Mouse (Mus musculus) cerebellum, adult (tissue): ENCODE results near the gene Hdac9.

ENCODE experiments used
- ATAC-seq: cut with Nextera tagmentation; 2 replicates; pipeline ENCODE4 v1.9.2; 2017; ENCODE audit warnings: mild to moderate bottlenecking, moderate library complexity, mixed read lengths; ENCODE audit not compliant: insufficient number of reproducible peaks, low FRiP score, low TSS enrichment

The Hdac9 gene

DNA sequence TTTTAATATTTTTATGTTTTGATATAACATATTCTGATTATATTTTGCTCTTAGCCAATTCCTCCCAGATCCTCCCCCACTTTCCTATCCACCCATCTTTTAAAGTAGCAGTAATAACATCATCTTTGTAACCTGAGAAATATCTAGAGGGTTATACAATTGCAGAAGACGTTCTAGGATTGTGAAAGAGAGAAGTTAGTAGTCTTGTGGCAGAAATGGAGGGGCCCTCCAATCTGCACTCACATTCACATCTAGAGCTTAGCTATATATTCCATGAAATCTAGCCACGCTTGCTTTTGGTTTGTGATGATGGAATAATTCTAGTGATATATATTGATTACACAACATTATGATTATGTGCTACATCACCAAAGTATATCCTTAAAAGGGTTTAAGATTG lies 106.7 kb downstream of the Hdac9 start:
- ATAC-seq = no peak

DNA sequence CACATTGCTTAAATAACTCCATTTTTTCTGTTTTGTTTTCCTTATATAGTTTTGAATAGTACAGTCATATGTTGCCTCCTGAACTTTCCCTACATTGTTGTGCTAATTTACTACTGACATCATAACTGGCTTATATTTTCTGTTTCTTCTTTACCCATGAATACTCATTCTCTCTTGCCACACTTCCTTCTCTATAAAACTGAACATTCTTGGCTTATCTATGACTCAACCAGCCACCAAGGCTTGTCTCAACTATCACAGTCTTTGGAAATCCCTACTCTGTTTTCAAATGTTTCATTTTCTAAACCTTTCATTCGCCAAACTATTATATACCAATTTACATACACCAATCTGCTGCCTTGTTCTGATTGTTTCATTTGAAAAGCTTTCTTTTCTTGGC lies 108.7 kb downstream of the Hdac9 start:
- no peak for ATAC-seq

DNA sequence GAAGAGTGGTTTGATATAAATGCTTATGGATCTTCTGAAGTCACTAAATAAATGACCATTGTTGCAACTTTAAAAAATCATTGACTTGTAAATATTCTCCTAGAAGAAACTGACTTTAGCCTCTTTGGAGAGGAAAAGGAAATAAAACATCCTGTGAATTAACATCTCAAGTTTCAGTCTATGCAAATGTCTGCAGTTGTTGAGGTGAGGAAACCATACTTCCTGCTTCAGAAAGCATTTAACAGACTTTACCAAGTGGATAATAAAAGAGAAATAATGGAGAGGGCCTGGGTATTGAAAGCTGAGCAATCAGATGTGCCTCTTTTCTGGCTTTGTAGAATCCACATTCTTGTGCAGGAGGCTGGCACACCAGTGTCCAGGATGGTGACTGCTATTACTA lies 110.4 kb downstream of the Hdac9 start:
- no peak for ATAC-seq

DNA sequence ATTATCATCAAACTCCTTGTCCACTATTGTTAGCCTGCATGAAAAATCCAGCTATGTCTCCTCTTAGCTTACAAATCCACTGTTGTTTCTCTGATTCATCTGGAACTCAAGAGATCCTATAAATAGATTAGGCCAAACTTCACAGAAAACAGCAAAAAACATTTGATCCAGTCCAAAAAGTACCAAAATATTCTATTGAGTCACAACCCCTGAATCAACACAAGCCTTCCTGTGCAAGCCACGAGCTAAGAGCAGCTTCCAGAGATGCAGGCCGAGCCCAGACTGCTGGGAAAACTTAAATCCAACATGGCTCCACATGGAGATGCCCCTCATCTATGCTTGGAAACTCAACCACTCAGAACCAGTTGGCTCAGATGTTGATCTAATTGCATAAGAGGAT lies 113.2 kb downstream of the Hdac9 start:
- no peak for ATAC-seq

DNA sequence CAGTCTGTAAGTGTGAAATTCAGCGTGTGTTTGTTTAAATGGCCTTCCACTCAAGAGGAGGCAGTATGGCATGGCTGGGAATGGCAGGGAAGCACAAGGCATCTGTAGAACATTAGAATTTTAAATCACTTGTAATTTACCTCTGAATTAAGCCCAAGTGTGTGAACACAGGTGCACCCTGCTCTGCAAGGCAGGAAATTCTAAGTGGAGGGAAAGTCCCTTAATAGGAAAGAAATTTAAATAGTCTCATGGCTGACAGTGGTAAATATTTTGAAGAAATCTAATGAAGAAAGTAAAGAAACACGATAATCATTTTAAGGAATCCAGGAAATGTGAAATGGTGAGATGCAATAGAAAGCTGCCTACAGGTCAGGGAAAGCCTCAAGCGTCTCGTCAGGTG lies 114.6 kb downstream of the Hdac9 start:
- no peak for ATAC-seq

DNA sequence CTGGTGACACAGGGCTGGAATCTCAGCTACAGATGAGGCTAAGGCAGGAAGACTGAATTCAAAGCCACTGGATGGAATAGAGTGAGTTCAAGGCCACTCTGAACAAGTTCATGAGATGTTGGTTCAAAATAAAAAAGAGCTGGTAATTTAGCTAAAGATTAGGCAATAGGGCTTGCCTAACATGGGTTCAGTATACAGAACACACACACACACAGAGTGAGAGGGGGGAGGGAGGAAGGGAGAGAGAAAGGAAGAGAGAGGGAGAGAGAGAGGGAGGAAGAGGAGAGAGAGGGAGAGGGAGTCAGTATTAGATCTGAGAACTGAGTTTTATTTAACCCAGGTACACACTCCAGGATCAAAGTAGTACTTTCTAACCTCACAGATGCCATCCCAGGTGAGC lies 115.1 kb downstream of the Hdac9 start:
- ATAC-seq = no peak

DNA sequence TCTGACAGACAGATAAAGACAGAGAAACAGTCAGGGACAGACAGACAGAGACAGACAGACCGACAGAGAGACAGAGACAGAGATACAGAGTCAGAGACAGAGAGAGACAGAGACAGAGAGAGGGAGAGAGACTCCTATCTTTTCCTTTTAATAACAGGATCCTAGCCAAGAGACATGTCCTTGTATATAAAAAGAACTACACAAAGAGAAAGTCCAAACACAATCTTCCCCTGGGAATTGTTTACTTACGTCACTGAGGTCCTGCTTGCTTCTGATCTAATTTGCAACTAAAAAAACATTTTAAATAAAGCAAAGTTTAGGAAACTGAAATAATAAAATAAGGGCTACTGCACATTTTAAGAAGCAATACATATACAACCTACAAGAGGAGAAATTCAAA lies 119.5 kb downstream of the Hdac9 start:
- ATAC-seq = no peak

DNA sequence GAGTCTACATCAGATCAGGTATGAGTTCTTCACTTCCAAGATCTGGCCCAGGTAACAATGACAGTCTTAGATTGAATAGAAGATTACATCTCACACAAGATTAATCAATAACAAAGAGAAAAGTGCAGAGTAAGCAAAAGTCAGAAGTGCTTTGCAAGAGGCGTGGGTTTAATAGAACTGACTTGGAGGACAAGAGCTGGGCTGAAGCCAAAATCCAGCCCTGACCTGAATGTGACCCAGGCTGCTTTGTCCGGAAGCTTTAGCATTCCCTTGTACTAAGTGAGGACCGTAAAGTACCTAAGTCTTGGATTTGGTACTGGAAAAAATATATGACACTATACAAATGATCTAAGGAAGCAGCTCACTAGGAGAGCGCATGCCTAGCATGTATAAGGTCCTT lies 121.4 kb downstream of the Hdac9 start:
- no peak for ATAC-seq

DNA sequence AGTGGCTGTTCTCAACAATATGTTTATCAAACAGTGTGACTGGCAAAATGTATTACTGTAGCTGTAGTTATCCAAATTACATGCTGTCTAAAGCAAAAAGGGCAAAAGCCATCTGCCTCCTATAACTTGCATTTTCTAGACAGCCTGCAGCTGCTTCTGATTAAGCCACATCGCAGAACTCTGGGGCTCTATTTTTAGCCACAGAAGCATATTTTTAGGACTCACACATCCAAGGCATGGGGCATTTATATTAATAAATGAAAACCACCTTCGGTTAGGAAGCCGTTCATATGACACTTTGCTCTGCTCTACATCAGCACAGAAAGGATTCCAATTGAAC lies 124.8 kb downstream of the Hdac9 start:
- ATAC-seq = no peak

DNA sequence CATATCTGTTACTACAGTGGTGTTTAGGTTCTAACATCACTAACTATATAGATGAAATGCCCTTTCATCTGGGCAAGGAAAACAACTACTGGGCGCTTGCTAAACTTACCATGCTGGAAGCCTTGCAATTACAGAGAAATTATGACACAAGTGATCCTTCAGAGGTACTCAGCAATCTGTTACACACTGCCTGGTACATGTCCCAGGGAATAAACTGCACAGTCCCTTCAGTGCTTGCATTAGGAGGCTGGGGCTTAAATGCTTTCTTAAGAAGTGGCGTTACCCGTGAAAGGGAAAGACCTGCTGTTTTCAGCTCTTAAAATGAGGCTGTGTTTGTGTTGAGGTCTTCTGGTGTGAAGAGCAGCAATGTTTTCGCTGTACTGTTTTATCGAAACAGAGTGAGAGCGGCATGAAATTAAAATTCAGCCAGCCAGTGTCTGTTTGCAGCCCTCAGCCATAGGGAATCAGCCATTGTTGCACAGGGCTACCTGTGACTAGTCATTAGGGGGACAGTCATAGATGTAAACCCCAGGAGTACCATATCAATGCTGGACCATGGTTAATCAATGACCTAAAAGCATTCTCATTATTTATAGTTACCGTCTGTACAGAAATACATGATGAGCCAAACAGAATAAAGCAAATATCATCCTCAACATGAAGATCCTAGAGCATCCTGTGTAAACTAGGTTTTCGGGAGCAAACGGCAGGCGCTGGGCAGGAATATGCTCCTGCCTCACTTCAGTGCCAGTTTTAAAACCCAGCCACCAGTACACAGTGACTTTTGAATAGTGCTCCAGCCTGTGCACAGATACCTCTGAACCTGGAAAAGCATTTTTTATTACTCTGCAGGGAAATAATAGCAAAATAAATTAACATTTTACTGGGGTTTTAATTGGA lies 125.4 kb downstream of the Hdac9 start:
- ATAC-seq = no peak

DNA sequence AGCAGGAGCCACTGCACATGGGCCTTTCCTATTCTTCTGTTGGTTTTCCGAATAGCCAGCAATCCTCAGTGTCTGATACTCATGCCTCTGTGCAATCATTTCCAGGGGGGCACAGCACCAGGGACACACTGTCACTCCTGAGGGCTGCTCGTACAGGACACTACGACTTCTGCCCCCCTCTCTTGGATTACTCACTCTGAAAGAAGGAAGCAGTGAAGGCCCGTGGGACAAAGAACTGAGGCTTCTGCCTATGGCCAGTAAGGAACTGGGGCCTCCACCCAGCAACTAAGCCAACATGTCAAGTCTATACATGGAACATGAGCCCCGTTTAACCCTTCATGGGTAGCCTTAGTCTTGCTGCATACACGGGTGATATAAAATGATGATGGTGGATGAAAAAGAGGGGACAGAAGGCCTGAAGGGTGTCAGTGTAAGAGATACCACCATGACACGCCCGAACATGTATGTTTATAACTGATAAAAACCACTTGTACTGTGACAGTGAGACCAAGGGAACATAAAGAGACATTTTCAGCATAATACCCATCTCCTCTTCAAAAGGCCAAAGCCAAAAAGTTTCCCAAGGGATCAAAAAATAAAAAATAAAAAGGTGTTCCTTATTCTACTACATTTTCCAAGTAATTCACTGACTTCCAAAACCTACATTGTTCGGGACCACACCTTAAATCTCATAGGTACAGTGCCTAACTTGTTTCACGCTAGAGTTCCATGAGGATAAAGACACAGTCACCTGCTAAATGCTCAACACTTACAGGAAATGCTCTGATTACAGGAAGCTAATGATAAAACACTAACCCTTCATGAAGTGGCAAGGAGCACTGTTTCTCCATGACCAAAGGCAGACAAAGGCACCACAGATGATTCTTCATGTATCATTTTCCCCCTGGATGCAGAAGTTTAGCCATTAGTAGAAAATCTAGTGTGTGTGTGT lies 127.6 kb downstream of the Hdac9 start:
- no peak for ATAC-seq

DNA sequence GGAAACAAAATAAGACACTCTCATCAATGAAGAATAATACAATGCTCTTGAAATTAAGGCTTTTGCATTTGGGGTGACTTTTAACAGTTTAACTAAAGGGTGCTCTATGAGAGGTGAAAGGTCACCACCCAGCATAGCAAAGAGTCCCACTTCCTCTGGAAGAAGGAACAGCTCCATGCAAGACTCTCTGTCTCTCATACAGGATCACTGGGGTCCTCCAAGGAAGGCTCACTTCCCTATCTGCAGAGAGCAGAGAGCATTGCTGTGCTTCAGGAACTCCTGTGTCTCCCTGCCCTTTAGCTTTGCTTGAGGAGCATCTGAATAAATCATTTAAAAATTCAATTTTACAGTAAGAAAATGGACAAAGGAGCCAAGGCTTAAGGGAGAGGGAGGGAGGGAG lies 129.5 kb downstream of the Hdac9 start:
- ATAC-seq = no peak

DNA sequence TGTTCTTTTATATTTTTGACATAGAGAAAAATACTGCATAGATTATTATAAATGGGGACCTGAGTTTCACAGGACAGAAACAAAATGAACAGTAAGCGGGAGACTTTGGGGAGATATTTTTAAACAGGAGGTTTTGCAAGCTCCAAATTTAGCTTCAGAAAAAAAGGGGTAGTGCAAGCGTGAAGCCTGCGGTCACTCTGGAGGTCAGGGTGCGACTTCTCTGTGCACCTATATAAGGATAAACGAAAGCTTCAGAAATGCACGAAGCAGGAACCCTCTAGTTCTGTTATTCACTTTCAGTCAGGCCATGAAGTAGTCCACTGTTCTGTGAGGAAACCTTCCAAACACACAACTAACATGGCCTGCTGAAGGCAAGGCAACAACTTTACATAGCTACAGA lies 133.3 kb downstream of the Hdac9 start:
- ATAC-seq = no peak

DNA sequence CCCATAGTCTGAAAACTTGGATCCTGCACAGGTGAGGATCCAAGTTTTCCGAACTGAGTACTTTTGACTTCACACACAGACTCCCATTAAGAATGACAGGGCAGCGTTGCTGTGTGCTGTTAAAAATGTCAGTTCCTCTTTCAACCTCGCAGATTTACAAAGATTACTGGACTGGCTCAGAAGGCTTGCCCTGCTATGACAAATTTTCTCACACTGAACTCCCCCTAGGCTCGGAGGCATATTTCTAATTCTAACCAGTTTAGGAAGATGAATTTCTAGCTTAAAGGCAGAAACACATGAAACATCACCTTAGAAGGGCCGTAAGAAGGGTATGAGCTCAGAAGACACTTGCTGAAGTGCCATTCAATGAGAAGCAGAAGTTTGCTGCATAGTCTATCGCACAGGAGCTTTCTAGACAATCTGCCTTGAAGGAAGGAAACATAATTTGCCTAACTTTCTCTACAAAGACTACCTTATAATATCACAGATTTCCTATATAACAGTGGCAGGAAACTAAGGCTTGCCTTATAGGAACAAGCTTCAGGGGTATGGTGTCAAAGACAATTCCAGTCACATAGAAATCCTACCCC lies 137.4 kb downstream of the Hdac9 start:
- ATAC-seq = no peak

DNA sequence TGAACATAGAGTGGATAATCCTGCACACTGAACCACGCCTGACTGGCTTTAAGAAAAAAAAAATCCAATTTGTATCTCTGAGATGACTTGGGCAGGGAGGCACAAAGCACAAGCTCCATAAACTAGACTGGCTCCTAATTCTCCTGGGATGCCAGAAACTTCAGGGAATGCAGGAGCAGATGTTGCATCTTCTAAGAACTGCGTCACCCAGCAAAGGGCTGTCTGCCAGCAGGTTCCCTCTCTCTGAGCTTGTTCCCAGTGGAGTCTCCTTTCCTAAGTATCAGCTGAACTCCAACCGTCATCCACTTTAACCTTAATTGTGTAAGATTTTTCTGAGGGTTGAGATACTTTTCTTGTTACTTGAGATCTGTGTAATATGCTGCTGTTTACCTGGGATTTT lies 140.7 kb downstream of the Hdac9 start:
- ATAC-seq = no peak

DNA sequence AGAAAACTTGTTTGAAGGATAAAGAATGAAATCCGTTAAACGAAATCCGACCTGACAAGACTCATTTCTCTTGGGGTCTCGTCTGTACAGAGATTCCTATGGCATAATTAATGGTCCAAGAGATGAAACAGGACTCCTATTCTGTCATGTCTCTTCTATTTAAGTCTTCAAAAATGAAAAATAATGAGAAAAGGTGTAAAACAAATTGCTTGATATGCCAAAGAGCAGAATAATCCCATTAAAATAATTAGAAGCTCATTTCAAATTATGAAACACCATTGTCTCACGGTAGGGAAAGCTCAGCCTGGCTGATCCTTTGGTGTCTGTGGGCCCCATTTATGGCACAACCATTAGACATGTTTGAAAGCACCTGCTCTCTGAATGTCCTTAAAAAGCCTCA lies 142.8 kb downstream of the Hdac9 start:
- no peak for ATAC-seq

DNA sequence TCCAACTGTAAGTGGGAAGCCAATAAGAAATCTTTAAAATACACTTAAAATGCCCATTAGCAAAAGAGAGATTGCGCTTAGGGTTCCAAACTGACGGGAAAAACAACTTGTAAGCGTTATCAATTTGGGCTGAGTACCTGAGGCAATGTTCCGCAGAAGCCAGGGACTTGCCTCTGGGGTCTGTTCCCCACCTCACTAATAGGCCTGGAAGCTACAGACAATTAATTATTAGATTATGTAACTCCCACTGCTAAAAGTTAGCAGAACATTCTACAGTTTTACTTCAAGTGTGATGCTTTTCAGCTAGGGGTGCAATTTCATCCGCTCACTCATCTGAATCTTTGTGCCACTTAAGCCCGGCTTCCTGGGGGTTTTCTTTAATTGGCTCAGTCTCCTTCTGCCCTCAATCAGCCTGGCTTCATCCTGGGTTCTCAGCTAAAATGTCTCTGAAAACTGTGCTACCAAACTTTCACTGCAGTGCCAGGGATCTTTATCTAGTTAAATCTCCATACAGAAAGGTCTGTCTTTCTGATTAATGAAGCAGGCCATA lies 149.6 kb downstream of the Hdac9 start:
- ATAC-seq = no peak

DNA sequence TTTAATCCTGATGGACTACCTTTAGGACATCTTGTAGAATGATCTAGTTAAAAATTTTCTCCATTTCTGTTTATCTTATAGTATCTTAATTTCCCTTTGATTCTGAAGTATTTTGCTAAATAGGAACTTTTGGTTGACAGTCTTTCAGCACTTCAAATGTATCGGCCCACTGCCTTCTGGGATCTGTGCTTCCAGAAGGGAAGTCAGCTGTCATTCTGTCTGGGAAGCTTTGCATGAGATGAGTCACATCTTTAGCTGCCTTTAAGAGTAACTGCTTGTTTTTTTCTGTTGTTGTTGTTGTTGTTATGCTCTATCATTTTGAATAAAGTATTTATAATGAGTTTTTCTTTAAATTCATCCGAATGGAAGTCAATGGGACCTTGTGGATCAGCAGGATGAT lies 169.6 kb downstream of the Hdac9 start:
- ATAC-seq = no peak

DNA sequence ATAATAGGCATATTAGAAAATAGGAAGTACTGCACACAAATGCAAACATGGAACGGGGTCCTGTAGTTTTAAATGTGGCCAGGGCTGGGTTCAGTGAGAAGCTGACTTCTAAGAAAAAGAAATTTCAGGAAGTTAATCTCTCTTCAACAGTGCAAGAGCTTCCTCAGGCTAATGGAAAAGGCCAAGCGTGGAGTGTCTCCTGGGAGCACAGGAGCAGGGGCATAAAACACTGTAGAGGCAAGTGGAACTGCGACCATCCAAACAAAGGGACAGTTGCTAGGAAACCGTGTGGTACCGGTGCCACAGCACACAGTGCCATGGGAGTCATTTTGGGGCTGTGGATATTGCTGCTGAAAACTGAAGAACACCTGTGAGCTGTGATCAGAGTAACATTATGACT lies 191.7 kb downstream of the Hdac9 start:
- ATAC-seq = no peak

DNA sequence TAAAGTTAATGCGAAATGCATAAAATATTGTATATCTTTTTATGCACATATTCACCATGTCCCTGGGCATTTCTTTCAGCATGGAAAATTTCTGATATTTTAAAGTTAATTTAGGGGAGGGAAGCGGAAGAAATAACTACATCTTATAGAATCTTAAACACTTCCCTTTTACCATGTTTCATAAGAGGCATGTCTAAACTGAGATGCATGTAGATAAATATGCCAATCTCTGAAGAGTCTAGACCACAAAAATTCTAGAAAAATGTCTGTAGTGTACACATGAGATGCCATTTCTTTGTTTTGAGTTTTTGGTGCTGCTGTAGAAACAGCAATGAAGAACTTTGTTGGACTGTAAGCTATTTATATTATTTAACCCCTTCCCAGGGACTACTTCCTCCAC lies 192.6 kb downstream of the Hdac9 start:
- no peak for ATAC-seq
